Mouse (Mus musculus): Measurements from ENCODE around the gene 9130230L23Rik. TPM values are rescaled to one million over a fixed set of nuclear protein-coding genes. Genes with fewer than 3 reads are reported as not detected.

The 9130230L23Rik gene
- polyA plus RNA-seq, 1 experiment from 2014 or later = 0.14 TPM

DNA sequence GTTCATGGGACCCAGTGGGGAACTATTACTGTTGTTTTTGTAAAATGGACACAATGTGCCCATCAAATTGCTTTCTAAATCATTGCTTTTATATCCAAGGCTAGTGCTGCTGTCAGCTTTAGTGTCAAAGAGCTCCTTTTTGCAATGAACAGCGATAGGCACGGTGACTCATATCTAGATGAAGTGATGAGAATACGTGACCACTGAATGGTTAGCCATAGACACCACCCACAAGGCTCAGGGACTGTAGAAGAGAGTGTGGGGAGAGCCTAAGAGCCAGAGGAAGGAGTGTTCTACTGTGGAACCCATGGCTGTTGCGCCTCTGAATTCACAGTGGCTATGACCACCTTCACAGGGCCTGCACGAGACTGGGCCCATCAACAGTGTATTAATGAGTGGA, 17.7 kb downstream of the 9130230L23Rik start:
- H3K27ac ChIP-seq (replicated peaks in 1 of 2; ENCODE audit: control insufficient read depth in 1 of 2, insufficient read depth in 1 of 2, low read depth in 2 of 2, low read length in 2 of 2) = no peak overlapping the region
- H3K27me3 ChIP-seq (ENCODE audit: control insufficient read depth, insufficient read depth, low read length) = no peaks in the 10 kb centered on the region
- H3K4me2 ChIP-seq (ENCODE audit: low read length) = no peak overlapping the region
- no peaks in the 10 kb centered on the region for H3K36me3 ChIP-seq (ENCODE audit: control insufficient read depth, insufficient read depth, low read length)
- H3K4me1 ChIP-seq (ENCODE audit: control insufficient read depth in 2 of 2, insufficient read depth in 2 of 2, low read length in 2 of 2) = no peaks in the 10 kb centered on the region
- no peak overlapping the region for H3K4me3 ChIP-seq (ENCODE audit: control insufficient read depth in 1 of 2, insufficient read depth in 1 of 2, low read depth in 1 of 2, low read length in 2 of 2)
- 85% methylated on average over 5 of the region's 5 CpGs for WGBS
- H3K9ac ChIP-seq (ENCODE audit: low read length) = no peak overlapping the region
- H3K9me3 ChIP-seq (ENCODE audit: control insufficient read depth, low read length) = no peaks in the 10 kb centered on the region
- ATAC-seq (ENCODE audit: insufficient number of reproducible peaks, insufficient read depth, low FRiP score, low read depth) = no peak

DNA sequence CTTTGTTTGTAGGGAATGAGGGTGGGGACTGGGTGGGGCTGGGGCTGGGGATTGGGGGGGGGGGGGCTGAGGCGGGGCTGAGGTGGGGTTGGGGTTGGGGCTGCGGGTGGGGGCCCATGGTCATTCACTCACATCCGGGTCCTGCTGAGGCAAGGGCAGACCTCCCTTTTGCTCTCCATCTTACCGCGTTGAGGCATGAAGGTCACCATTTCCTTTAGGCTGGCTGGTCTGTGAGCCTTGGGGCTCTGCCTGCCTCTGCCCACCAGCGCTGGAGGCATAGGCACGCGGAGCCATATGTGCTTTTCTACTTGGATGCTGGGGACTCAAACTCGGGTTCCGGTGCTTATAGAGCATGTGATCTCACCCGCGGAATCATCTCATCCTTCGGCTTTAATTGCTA, 28.4 kb downstream of the 9130230L23Rik start:
- no peak overlapping the region for H3K4me3 ChIP-seq (ENCODE audit: control insufficient read depth in 1 of 2, insufficient read depth in 1 of 2, low read depth in 1 of 2, low read length in 2 of 2)
- 84% methylated on average over 13 of the region's 13 CpGs for WGBS
- H3K9me3 ChIP-seq (ENCODE audit: control insufficient read depth, low read length) = no peaks in the 10 kb centered on the region
- H3K27me3 ChIP-seq (ENCODE audit: control insufficient read depth, insufficient read depth, low read length) = no peaks in the 10 kb centered on the region
- H3K4me1 ChIP-seq (ENCODE audit: control insufficient read depth in 2 of 2, insufficient read depth in 2 of 2, low read length in 2 of 2) = no peaks in the 10 kb centered on the region
- ATAC-seq (ENCODE audit: insufficient number of reproducible peaks, insufficient read depth, low FRiP score, low read depth) = no peak
- no peak overlapping the region for H3K27ac ChIP-seq (replicated peaks in 1 of 2; ENCODE audit: control insufficient read depth in 1 of 2, insufficient read depth in 1 of 2, low read depth in 2 of 2, low read length in 2 of 2)
- no peak overlapping the region for H3K4me2 ChIP-seq (ENCODE audit: low read length)
- H3K9ac ChIP-seq (ENCODE audit: low read length) = no peak overlapping the region
- H3K36me3 ChIP-seq (ENCODE audit: control insufficient read depth, insufficient read depth, low read length) = no peaks in the 10 kb centered on the region

DNA sequence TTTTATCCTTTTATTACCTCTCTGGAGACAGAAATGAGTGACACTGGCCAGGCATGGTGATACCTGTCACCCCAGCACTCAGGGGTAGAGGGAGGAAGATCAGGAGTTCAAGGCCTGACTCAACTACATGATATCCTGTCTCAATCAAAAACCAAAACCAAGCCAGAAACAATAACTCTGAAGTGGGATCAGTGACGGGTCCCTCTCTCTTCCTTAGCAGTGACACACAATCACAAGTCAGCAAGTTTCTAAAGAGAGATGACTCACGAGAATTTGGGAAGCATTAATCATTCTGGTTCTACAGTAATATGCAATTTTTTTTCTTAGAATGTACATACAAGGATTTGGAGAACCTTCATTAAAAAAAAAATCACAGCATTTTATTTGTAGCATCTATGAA, 30.9 kb downstream of the 9130230L23Rik start:
- Histone ChIP-seq H3K27me3 (ENCODE audit: control insufficient read depth, insufficient read depth, low read length) (no peaks in the 10 kb centered on the region), H3K4me3 (ENCODE audit: control insufficient read depth in 1 of 2, insufficient read depth in 1 of 2, low read depth in 1 of 2, low read length in 2 of 2) (no peak overlapping the region)

DNA sequence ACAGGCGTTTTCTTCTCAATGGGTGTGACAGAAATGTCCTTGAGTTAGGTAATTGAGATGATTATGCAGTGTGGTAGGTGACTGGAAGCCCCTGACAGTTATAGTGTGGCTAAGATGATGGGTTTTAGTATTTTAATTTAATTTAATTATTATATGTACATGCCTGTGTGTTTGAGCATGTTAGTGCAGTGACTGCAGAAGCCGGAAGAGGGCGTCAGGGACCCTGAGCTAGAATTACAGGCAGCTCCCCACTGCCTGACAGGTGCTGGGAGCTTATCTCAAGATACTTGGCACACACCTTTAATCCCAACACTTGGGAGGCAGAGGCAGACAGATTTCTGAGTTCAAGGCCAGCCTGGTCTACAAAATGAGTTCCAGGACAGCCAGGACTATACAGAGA, 36.1 kb downstream of the 9130230L23Rik start:
- Histone ChIP-seq H3K4me1 (ENCODE audit: control insufficient read depth in 2 of 2, insufficient read depth in 2 of 2, low read length in 2 of 2) (no peaks in the 10 kb centered on the region), H3K9ac (ENCODE audit: low read length) (no peak overlapping the region), H3K4me3 (ENCODE audit: control insufficient read depth in 1 of 2, insufficient read depth in 1 of 2, low read depth in 1 of 2, low read length in 2 of 2) (no peak overlapping the region), H3K9me3 (ENCODE audit: control insufficient read depth, low read length) (no peaks in the 10 kb centered on the region), H3K27me3 (ENCODE audit: control insufficient read depth, insufficient read depth, low read length) (no peaks in the 10 kb centered on the region), H3K4me2 (ENCODE audit: low read length) (no peak overlapping the region), H3K27ac (replicated peaks in 1 of 2; ENCODE audit: control insufficient read depth in 1 of 2, insufficient read depth in 1 of 2, low read depth in 2 of 2, low read length in 2 of 2) (no peak overlapping the region), H3K36me3 (ENCODE audit: control insufficient read depth, insufficient read depth, low read length) (no peaks in the 10 kb centered on the region)
- 84% methylated on average over 3 of the region's 3 CpGs for WGBS
- no peak for ATAC-seq (ENCODE audit: insufficient number of reproducible peaks, insufficient read depth, low FRiP score, low read depth)

More for the DNA sequence above, 30.9 kb downstream of the 9130230L23Rik start:
- WGBS = 56% methylated on average over 2 of the region's 2 CpGs
- H3K36me3 ChIP-seq (ENCODE audit: control insufficient read depth, insufficient read depth, low read length) = no peaks in the 10 kb centered on the region
- no peak overlapping the region for H3K27ac ChIP-seq (replicated peaks in 1 of 2; ENCODE audit: control insufficient read depth in 1 of 2, insufficient read depth in 1 of 2, low read depth in 2 of 2, low read length in 2 of 2)
- no peaks in the 10 kb centered on the region for H3K4me1 ChIP-seq (ENCODE audit: control insufficient read depth in 2 of 2, insufficient read depth in 2 of 2, low read length in 2 of 2)
- ATAC-seq (ENCODE audit: insufficient number of reproducible peaks, insufficient read depth, low FRiP score, low read depth) = no peak
- no peaks in the 10 kb centered on the region for H3K9me3 ChIP-seq (ENCODE audit: control insufficient read depth, low read length)
- H3K9ac ChIP-seq (ENCODE audit: low read length) = no peak overlapping the region
- no peak overlapping the region for H3K4me2 ChIP-seq (ENCODE audit: low read length)

DNA sequence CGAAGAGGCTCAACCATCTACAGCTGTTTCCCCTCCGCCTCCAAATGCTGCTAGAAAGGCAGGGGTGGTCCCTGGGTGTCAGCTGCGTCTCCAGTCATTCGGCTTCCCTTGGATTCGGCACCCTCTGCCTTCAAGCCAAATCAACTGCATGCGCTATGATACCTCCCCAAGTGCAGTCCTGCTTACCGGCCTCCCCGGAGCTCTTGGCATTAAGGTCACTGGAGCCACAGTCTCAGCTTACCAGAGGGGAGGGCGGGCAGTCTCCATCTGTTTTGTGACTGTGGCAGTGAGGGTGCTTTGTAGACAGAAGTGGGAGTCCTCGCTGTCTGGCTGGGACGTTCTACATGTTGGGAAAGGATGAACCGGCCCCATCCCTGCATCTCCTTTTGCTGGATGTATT, 37.0 kb downstream of the 9130230L23Rik start:
- no peak overlapping the region for H3K4me3 ChIP-seq (ENCODE audit: control insufficient read depth in 1 of 2, insufficient read depth in 1 of 2, low read depth in 1 of 2, low read length in 2 of 2)
- no peak overlapping the region for H3K4me2 ChIP-seq (ENCODE audit: low read length)
- H3K4me1 ChIP-seq (ENCODE audit: control insufficient read depth in 2 of 2, insufficient read depth in 2 of 2, low read length in 2 of 2) = no peaks in the 10 kb centered on the region
- H3K36me3 ChIP-seq (ENCODE audit: control insufficient read depth, insufficient read depth, low read length) = no peaks in the 10 kb centered on the region
- H3K9me3 ChIP-seq (ENCODE audit: control insufficient read depth, low read length) = no peaks in the 10 kb centered on the region
- 59% methylated on average over 12 of the region's 12 CpGs for WGBS
- no peak overlapping the region for H3K27ac ChIP-seq (replicated peaks in 1 of 2; ENCODE audit: control insufficient read depth in 1 of 2, insufficient read depth in 1 of 2, low read depth in 2 of 2, low read length in 2 of 2)
- ATAC-seq (ENCODE audit: insufficient number of reproducible peaks, insufficient read depth, low FRiP score, low read depth) = no peak
- no peaks in the 10 kb centered on the region for H3K27me3 ChIP-seq (ENCODE audit: control insufficient read depth, insufficient read depth, low read length)
- H3K9ac ChIP-seq (ENCODE audit: low read length) = no peak overlapping the region

DNA sequence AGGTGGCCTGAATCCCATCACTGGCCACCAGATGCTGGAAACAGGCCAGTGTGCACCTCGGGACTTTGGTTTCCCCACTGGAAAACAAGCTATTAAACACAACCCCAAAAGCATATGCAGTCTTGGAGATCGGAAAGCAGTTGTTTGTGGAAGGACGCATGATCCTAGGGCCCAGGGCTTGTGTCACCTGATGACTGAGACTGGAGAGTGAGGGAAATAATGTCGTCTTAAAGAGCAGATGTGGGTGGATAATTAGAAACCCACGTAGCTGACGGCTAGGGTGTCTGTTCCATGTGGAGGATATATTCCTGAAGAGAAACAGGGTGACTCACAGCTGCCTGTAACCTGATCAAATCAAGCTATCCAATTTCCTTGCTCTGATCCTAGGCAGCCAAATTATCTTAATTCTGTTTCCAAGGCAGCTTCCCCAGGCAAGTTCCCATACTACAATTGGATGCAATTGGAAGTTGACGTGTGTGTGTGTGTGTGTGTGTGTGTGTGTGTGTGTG, 38.3 kb downstream of the 9130230L23Rik start:
- Histone ChIP-seq H3K27ac (replicated peaks in 1 of 2; ENCODE audit: control insufficient read depth in 1 of 2, insufficient read depth in 1 of 2, low read depth in 2 of 2, low read length in 2 of 2) (no peak overlapping the region), H3K9me3 (ENCODE audit: control insufficient read depth, low read length) (no peaks in the 10 kb centered on the region), H3K9ac (ENCODE audit: low read length) (no peak overlapping the region), H3K36me3 (ENCODE audit: control insufficient read depth, insufficient read depth, low read length) (no peaks in the 10 kb centered on the region), H3K4me1 (ENCODE audit: control insufficient read depth in 2 of 2, insufficient read depth in 2 of 2, low read length in 2 of 2) (no peaks in the 10 kb centered on the region), H3K4me2 (ENCODE audit: low read length) (no peak overlapping the region), H3K27me3 (ENCODE audit: control insufficient read depth, insufficient read depth, low read length) (no peaks in the 10 kb centered on the region), H3K4me3 (ENCODE audit: control insufficient read depth in 1 of 2, insufficient read depth in 1 of 2, low read depth in 1 of 2, low read length in 2 of 2) (no peak overlapping the region)
- ATAC-seq (ENCODE audit: insufficient number of reproducible peaks, insufficient read depth, low FRiP score, low read depth) = no peak
- WGBS = 61% methylated on average over 7 of the region's 7 CpGs

DNA sequence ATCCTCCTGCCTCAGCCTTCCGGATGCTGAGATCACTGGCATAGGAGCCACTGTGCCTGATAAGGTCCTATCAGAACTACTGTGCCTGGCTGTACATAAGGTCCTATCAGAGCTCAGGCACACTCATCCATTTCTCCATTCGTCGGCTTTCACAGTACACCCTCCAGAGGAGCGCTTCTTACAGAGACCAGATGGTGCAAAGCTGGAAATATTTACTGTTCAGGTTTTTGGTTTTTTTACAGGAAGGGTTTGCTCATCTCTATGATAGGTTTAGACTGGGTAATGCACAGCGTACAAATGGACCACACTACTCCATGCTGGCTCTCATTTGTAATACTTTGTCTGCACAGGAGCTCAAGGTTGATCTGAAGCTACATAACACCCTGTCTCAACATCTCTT, 40.8 kb downstream of the 9130230L23Rik start:
- WGBS = 87% methylated on average over 5 of the region's 5 CpGs
- H3K36me3 ChIP-seq (ENCODE audit: control insufficient read depth, insufficient read depth, low read length) = no peaks in the 10 kb centered on the region
- ATAC-seq (ENCODE audit: insufficient number of reproducible peaks, insufficient read depth, low FRiP score, low read depth) = no peak

DNA sequence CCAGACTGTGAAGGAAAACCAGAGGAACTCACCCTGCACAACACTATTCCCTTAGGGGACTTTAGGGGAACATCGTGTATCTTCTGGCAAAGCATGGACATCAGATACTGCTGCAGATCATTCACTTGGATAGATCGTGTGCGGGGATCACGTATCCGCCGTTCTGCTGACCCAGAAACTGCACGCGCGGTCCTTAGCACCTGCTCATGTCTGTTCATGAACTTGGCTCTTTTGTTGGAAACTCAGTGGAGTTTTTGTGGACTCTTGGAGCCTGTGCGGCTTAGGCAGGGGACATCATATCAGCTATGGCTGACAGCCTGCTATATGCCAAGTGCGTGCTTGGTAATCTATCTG, 43.5 kb downstream of the 9130230L23Rik start:
- Histone ChIP-seq H3K9me3 (ENCODE audit: control insufficient read depth, low read length) (no peaks in the 10 kb centered on the region), H3K4me2 (ENCODE audit: low read length) (no peak overlapping the region), H3K4me1 (ENCODE audit: control insufficient read depth in 2 of 2, insufficient read depth in 2 of 2, low read length in 2 of 2) (peaks cover 0 to under 1% of the 10 kb centered on the region in 2 experiments; a peak in 1 of 4 replicates), H3K27ac (replicated peaks in 1 of 2; ENCODE audit: control insufficient read depth in 1 of 2, insufficient read depth in 1 of 2, low read depth in 2 of 2, low read length in 2 of 2) (no peak overlapping the region), H3K36me3 (ENCODE audit: control insufficient read depth, insufficient read depth, low read length) (no peaks in the 10 kb centered on the region), H3K27me3 (ENCODE audit: control insufficient read depth, insufficient read depth, low read length) (no peaks in the 10 kb centered on the region), H3K4me3 (ENCODE audit: control insufficient read depth in 1 of 2, insufficient read depth in 1 of 2, low read depth in 1 of 2, low read length in 2 of 2) (no peak overlapping the region), H3K9ac (ENCODE audit: low read length) (no peak overlapping the region)
- ATAC-seq (ENCODE audit: insufficient number of reproducible peaks, insufficient read depth, low FRiP score, low read depth) = no peak
- WGBS = 86% methylated on average over 11 of the region's 11 CpGs

More for the DNA sequence above, 40.8 kb downstream of the 9130230L23Rik start:
- Histone ChIP-seq H3K4me2 (ENCODE audit: low read length) (no peak overlapping the region), H3K27me3 (ENCODE audit: control insufficient read depth, insufficient read depth, low read length) (no peaks in the 10 kb centered on the region), H3K4me1 (ENCODE audit: control insufficient read depth in 2 of 2, insufficient read depth in 2 of 2, low read length in 2 of 2) (no peaks in the 10 kb centered on the region), H3K4me3 (ENCODE audit: control insufficient read depth in 1 of 2, insufficient read depth in 1 of 2, low read depth in 1 of 2, low read length in 2 of 2) (no peak overlapping the region), H3K9ac (ENCODE audit: low read length) (no peak overlapping the region), H3K27ac (replicated peaks in 1 of 2; ENCODE audit: control insufficient read depth in 1 of 2, insufficient read depth in 1 of 2, low read depth in 2 of 2, low read length in 2 of 2) (no peak overlapping the region), H3K9me3 (ENCODE audit: control insufficient read depth, low read length) (no peaks in the 10 kb centered on the region)

Measured in heart, embryonic 14.5 days (tissue).